Mouse (Mus musculus) hindbrain, embryonic 15.5 days (tissue): Measurements from ENCODE around the gene Ccdc171. TPM values are rescaled to one million over a fixed set of nuclear protein-coding genes. Genes with fewer than 3 reads are reported as not detected.
A peak's percentile ranks its signal among the peaks of the same experiment; 100 is the strongest.
"Not testable (repeated sequence)": the region's sequence is repeated elsewhere in the genome, so short reads cannot be mapped to it uniquely, and the experiment has no call there.

Experiments
- ATAC-seq: fragments of 200-750 bp; cut with Nextera tagmentation; 2 replicates; pipeline ENCODE4 v1.8.0; 2017; ENCODE audit warnings: low read depth, moderate number of reproducible peaks, moderate TSS enrichment; ENCODE audit not compliant: low FRiP score
- H3K27ac ChIP-seq: fragments of 300-500 bp; sonication (generic); replicated peaks from 2 replicates; pipeline ENCODE4 v1.5.1; 2015; ENCODE audit warnings: mild to moderate bottlenecking, inconsistent platforms
- H3K27me3 ChIP-seq: fragments of 300-500 bp; sonication (generic); 2 replicates; pipeline ENCODE4 v1.6.1; 2015; ENCODE audit warnings: control low read depth, inconsistent platforms
- H3K36me3 ChIP-seq: fragments of 300-500 bp; sonication (generic); 2 replicates; pipeline ENCODE4 v1.6.1; 2015; ENCODE audit warnings: control low read depth, inconsistent platforms
- H3K4me1 ChIP-seq: fragments of 300-500 bp; sonication (generic); replicated peaks from 2 replicates; pipeline ENCODE4 v1.6.1; 2015; ENCODE audit warnings: control low read depth, inconsistent platforms
- H3K4me2 ChIP-seq: fragments of 300-500 bp; sonication (generic); 2 replicates; pipeline ENCODE4 v1.6.1; 2015; ENCODE audit warnings: moderate library complexity, mild to moderate bottlenecking, inconsistent platforms
- H3K4me3 ChIP-seq: fragments of 300-500 bp; sonication (generic); 2 replicates; pipeline ENCODE4 v1.5.1; 2015; ENCODE audit warnings: mild to moderate bottlenecking, inconsistent platforms
- H3K9ac ChIP-seq: fragments of 300-500 bp; sonication (generic); 2 replicates; pipeline ENCODE4 v1.6.1; 2015; ENCODE audit warnings: inconsistent platforms
- H3K9me3 ChIP-seq: fragments of 300-500 bp; sonication (generic); 2 replicates; pipeline ENCODE4 v1.6.1; 2016; ENCODE audit warnings: control low read depth, inconsistent platforms
- WGBS: fragments of 180-500 bp; shearing (Covaris S2); methylation state at CpG from one replicate; pipeline ENCODE4 v1.1.7; 2015; 5-methylcytosine and 5-hydroxymethylcytosine counted together
- polyA plus RNA-seq: library from polyadenylated mRNA; unstranded; fragments of >200 nt; fragmentation: Nextera tagmentation; extraction: Ambion mirVana; gene quantifications from 2 replicates; pipeline ENCODE4 v1.2.1, GENCODE M21; 2015

Ccdc171 gene
- polyA plus RNA-seq, 1 experiment from 2014 or later = 4.0 TPM

DNA sequence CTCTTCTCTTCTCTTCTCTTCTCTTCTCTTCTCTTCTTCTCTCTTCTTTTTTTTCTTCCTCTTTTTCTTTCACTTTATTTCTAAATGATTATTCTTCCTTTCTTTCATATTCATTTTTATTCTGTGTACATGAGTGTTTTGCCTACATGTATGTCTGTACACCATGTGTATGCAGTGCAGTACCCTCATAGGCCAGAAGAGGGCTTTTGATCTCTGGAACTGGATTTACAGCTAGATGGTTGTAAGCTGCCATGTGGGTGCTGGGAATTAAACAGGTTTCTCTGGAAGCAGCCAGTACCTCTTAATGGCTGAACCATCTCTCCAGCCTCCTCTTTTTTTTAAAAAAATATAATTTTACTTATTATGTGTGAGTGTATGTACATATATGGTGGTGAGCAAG lies 2.6 kb downstream of the Ccdc171 start:
- no peak overlapping the region for H3K4me3 ChIP-seq
- H3K36me3 ChIP-seq = no peaks in the 10 kb centered on the region
- no peak overlapping the region for H3K27ac ChIP-seq
- H3K27me3 ChIP-seq = no peaks in the 10 kb centered on the region
- no peak for ATAC-seq
- peaks cover 23% of the 10 kb centered on the region for H3K4me1 ChIP-seq
- no peak overlapping the region for H3K9ac ChIP-seq
- H3K9me3 ChIP-seq = no peaks in the 10 kb centered on the region
- no peak overlapping the region for H3K4me2 ChIP-seq

DNA sequence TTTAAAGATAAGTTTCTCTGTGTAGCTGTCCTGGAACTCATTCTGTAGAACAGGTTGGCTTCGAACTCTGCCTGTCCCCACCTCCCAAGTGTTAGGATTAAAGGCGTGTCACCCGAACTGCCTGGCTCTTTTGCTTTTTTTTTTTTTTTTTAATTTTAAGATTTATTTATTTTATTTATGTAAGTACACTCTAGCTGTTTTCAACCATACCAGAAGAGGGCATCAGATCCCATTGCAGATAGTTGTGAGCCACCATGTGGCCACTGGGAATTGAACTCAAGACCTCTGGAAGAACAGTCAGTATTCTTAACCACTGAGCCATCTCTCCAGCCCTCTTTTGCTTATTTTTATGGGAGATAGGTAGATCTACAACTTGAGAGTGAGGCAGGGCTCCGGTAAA lies 4.7 kb downstream of the Ccdc171 start:
- H3K9me3 ChIP-seq, H3K36me3 ChIP-seq, H3K9ac ChIP-seq, H3K27me3 ChIP-seq, H3K27ac ChIP-seq, ATAC-seq, H3K4me2 ChIP-seq, H3K4me3 ChIP-seq: not testable (repeated sequence)
- H3K4me1 ChIP-seq = peaks cover 11% of the 10 kb centered on the region
- WGBS = 90% methylated on average over 4 of the region's 4 CpGs

DNA sequence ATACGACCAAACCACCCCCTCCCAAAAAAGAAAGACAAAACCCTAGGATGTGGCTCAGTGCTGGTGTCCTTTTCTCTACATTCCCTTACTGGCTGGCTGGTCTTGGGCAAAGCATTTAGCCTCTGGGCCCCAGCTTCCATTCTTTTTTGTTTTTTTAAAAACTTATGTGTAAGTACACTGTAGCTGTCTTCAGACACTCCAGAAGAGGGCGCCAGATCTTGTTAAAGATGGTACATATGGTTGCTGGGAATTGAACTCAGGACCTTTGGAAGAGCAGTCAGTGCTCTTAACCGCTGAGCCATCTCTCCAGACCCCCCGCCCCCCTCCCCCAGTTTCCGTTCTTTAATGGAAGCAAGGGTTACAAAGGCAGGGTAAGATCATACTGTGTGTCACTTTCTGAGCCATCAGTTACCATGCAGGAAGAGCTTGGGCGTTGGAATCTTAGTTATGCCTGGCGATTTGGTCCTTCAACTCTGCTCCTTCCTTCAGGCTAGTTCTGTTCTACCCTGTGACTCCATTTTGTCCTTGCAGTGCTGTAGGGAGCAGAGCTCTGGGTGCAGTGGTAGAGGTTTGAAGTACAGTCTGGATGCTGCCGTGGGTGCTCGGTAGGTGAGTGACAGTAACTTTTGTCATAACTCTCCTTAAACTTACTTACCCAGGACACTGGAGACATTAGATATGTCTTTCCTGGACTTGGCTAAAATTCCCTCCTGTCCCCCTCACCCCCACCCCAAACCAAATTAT lies 8.0 kb downstream of the Ccdc171 start:
- H3K9ac ChIP-seq = no peak overlapping the region
- H3K4me1 ChIP-seq = no peaks in the 10 kb centered on the region
- no peak overlapping the region for H3K4me2 ChIP-seq
- ATAC-seq = no peak
- H3K27me3 ChIP-seq = no peaks in the 10 kb centered on the region
- no peaks in the 10 kb centered on the region for H3K9me3 ChIP-seq
- no peak overlapping the region for H3K4me3 ChIP-seq
- H3K27ac ChIP-seq = no peak overlapping the region
- H3K36me3 ChIP-seq = no peaks in the 10 kb centered on the region
- WGBS = 83% methylated on average over 9 of the region's 9 CpGs

DNA sequence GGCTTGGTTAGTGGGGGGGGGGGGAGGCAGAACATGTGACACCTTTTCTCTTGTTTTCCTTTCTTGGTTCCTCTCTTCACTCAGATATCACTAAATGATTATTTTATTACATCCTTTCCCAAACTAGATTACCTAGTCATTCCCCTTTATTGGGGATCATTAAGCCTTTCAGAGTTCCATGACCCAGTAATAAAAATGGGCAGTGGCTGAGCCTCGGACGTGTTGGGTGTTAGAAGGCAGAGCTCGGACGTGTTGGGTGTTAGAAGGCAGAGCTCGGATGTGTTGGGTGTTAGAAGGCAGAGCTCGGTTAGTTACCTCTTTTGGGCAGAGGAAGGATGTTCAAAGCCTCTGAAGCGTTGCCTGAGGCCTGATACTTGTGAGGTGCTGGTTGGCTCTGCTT lies 8.7 kb downstream of the Ccdc171 start:
- no peak for ATAC-seq
- Histone ChIP-seq H3K9ac (no peak overlapping the region), H3K27ac (no peak overlapping the region), H3K36me3 (no peaks in the 10 kb centered on the region), H3K4me3 (no peak overlapping the region), H3K4me1 (no peaks in the 10 kb centered on the region), H3K27me3 (no peaks in the 10 kb centered on the region), H3K4me2 (no peak overlapping the region), H3K9me3 (no peaks in the 10 kb centered on the region)
- 86% methylated on average over 7 of the region's 7 CpGs for WGBS

DNA sequence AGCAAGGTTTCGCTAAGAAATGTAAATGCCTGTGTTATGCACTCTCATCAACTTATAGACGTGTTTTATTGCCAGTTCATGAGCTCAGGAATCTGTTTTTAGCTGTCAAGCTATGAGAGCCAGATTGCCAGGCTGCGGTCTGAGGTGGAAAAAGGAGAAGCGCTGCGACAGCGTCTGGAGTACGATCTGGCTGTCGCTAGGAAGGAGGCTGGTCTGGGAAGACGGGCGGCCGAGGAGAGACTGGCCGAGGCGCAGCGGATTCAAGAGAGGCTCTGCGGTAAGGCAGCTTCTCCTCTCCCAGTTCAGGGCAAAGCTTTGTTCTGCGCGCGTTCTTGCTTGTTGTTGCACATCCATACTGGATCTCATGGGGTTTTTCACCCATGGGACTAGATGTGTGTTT lies 24.2 kb downstream of the Ccdc171 start:
- WGBS = 61% methylated on average over 18 of the region's 18 CpGs
- H3K4me3 ChIP-seq = no peak overlapping the region
- no peak for ATAC-seq

DNA sequence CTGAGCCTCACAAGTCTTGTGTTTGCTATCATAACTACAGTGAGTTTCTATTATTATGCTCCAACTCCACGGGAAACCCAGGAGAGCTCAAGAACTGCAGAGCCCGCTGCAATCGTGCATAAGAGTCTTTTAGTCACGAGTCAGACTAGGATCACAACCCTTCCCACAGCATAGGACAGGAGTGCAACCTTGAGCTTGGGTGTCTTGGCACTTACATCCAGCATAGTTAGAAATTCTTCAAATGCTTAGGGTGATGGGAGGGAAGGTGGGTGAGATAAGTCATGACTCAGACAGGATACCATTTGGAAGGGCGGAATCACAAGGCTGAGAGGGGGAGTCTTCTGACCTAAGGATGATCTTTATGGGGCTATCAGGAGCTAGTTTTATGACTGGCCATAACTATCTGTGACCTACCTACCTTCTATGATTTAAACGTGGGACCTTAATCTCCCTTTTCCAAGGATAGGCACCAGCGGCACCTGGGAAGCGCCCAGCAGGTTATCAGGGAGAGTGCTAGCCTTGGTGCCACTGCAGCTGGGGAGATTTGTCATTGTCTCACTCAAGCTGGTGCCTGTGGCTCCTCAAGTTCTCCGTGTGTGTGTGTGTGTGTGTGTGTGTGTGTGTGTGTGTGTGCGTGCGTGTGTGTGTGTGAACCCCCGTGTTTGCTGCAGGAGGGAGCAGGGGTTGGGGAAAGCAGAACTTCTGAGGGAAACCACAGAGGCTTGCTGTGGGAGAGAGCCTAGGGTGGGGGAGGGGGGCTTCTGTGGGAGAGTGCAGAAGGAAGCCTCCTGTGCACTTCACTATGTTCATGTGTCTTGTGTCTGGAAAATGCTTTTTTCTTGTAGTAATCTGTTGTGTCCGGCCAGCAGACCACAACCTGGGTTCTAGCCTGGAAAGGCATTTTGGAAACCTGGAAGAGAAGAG lies 42.1 kb downstream of the Ccdc171 start:
- WGBS = 33% methylated on average over 13 of the region's 13 CpGs
- Histone ChIP-seq H3K27ac (no peak overlapping the region), H3K27me3 (no peaks in the 10 kb centered on the region), H3K4me1 (no peaks in the 10 kb centered on the region), H3K9ac (no peak overlapping the region), H3K9me3 (no peaks in the 10 kb centered on the region), H3K4me3 (peak overlapping the region; percentile 19), H3K36me3 (no peaks in the 10 kb centered on the region), H3K4me2 (peak overlapping the region; percentile 44)
- peak; percentile 67; the same call in 1 of the 2 replicates for ATAC-seq

More for the DNA sequence above, 24.2 kb downstream of the Ccdc171 start:
- Histone ChIP-seq H3K9ac (no peak overlapping the region), H3K4me1 (no peaks in the 10 kb centered on the region), H3K27me3 (no peaks in the 10 kb centered on the region), H3K9me3 (no peaks in the 10 kb centered on the region), H3K4me2 (peak overlapping the region; percentile 34), H3K36me3 (no peaks in the 10 kb centered on the region), H3K27ac (no peak overlapping the region)

DNA sequence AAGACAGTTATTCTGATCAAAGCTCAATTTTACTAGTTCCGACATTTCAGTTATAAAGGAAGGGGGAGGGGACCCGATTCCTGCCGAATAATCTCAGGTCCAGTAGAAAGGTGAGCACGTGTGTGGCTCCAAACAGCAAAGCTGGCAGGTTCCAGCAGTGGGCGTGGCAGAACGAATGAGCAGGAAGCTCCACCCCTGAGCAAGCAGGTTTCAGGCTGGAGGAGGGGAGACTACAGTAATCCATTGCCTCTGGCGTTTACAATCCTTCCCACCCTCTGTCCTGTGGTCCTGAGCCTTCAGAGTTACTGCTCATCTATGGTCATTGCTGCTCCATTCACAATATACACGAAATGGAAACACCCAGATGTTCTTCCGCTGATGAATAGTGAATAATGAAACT lies 42.8 kb downstream of the Ccdc171 start:
- H3K4me1 ChIP-seq, H3K27ac ChIP-seq, H3K9me3 ChIP-seq, H3K9ac ChIP-seq, H3K36me3 ChIP-seq, H3K27me3 ChIP-seq: not testable (repeated sequence)
- ATAC-seq = peak; percentile 46; the same call in 1 of the 2 replicates
- Histone ChIP-seq H3K4me3 (peak overlapping the region; percentile 19), H3K4me2 (peak overlapping the region; percentile 44)
- 12% methylated on average over 9 of the region's 9 CpGs for WGBS

DNA sequence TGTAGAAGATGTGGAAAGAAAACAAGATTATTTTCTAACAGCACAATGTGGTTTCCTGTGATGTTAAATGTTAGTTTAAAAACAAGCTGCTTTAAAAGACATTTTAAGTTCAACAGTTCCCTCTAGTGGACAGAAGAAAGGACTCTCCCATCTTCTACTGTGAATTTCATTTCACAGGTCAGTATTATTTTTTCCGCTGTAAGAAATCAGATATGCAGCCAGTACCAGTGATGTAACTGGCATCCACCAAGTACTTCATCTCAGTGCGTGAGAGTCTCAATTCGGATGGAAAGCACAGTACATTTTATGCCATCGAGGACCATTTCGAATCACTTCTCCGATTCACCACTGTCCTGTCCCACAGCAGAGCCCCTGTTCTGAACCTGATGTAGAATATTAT lies 45.2 kb downstream of the Ccdc171 start:
- Histone ChIP-seq H3K27me3 (no peaks in the 10 kb centered on the region), H3K9me3 (no peaks in the 10 kb centered on the region), H3K4me3 (no peak overlapping the region), H3K9ac (no peak overlapping the region), H3K4me2 (no peak overlapping the region), H3K4me1 (no peaks in the 10 kb centered on the region), H3K27ac (no peak overlapping the region), H3K36me3 (0 out of 2 replicates have a peak, but pooled peaks cover 2% of the 10 kb centered on the region)
- ATAC-seq = peak; percentile 54; the same call in 1 of the 2 replicates
- WGBS = 64% methylated on average over 6 of the region's 6 CpGs

DNA sequence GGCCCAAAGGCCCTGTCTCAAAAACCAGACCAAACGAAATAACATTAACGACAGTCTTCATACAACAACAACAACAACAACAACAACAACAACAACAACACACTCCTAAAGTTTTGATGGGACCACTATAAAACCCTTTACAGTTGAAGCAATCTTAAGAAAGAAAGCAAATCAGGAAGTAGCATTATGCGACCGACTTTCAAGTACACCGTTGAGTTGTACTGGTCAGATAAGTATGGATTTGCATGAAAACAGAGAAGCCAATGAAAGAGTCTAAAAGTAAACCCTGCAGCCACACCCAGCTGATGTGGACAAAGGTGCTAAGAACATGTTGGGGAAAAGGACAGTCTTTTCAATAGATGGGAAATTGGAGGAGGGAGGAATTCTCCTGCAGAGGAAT lies 45.7 kb downstream of the Ccdc171 start:
- H3K4me3 ChIP-seq = no peak overlapping the region
- no peak overlapping the region for H3K4me2 ChIP-seq
- H3K27ac ChIP-seq = no peak overlapping the region
- H3K4me1 ChIP-seq = no peaks in the 10 kb centered on the region
- H3K36me3 ChIP-seq = 0 out of 2 replicates have a peak, but pooled peaks cover 2% of the 10 kb centered on the region
- no peaks in the 10 kb centered on the region for H3K9me3 ChIP-seq
- WGBS = 92% methylated on average over 5 of the region's 5 CpGs
- no peaks in the 10 kb centered on the region for H3K27me3 ChIP-seq
- ATAC-seq = no peak
- H3K9ac ChIP-seq = no peak overlapping the region

DNA sequence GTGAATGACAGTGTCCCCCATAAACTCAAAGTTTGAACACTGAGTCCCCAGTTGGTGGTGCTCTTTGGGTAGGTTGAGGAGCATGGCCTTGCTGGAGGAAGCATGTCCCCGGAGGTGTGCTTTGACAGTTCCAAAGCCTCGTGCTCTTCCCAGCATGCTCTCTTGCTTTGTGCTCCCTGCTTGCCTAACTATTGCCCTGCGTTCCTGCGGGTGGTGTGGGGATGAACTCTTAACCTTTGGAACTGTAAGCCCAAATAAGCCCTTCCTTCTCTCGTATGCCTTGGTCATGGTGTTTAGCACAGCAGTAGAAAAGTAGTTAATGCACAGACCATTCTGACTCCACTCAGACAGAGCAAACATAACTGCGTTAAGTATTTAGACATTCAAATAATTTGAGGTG lies 47.2 kb downstream of the Ccdc171 start:
- 0 out of 2 replicates have a peak, but pooled peaks cover 2% of the 10 kb centered on the region for H3K36me3 ChIP-seq
- 68% methylated on average over 6 of the region's 6 CpGs for WGBS
- no peak overlapping the region for H3K27ac ChIP-seq
- no peaks in the 10 kb centered on the region for H3K4me1 ChIP-seq
- no peak for ATAC-seq
- no peak overlapping the region for H3K9ac ChIP-seq
- H3K27me3 ChIP-seq = no peaks in the 10 kb centered on the region
- no peak overlapping the region for H3K4me2 ChIP-seq
- H3K4me3 ChIP-seq = no peak overlapping the region
- no peaks in the 10 kb centered on the region for H3K9me3 ChIP-seq

DNA sequence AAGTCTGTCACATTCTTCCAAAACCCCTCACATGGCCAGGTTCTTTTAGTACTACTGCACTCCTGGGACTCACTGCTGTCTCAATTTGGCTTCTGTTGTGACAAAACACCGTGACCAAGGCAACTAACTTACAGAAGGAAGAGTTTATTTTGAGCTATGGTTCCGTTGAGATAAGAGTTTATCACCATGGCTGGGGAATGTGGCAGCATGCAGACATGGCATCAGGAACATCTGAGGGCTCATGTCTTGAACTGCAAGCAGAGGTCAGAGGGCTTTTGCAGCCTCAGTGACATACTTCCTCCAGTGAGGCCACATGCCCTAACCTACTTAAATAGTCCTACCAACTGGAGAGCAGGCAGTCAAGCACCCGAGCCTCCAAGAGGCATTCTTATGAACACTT lies 51.0 kb downstream of the Ccdc171 start:
- H3K9me3 ChIP-seq = no peaks in the 10 kb centered on the region
- H3K4me3 ChIP-seq = no peak overlapping the region
- H3K27me3 ChIP-seq = no peaks in the 10 kb centered on the region
- H3K4me2 ChIP-seq = no peak overlapping the region
- no peak for ATAC-seq
- no peaks in the 10 kb centered on the region for H3K4me1 ChIP-seq
- H3K27ac ChIP-seq = no peak overlapping the region
- no peak overlapping the region for H3K9ac ChIP-seq
- 0 out of 2 replicates have a peak, but pooled peaks cover 2% of the 10 kb centered on the region for H3K36me3 ChIP-seq
- 69% methylated on average over 3 of the region's 3 CpGs for WGBS

DNA sequence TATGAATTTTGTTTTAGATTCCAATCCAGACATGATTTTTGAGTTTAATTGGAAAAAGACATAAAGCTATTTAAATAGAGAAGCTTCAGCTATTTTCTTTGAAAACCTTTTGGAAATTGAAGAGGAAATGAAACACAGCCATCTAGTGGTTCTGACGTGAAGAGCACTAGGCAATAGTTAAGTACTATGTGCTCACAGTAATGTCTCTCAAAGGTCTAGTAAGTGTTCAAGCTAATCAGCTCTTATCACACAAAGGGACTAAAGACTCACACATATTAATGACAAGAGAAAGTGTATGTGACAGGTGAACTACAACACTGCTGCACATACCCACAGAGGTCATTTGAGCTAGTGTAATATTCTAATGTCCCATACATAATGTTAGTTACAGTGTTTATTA lies 54.8 kb downstream of the Ccdc171 start:
- Histone ChIP-seq H3K4me1 (no peaks in the 10 kb centered on the region), H3K4me3 (no peak overlapping the region), H3K27ac (no peak overlapping the region), H3K4me2 (no peak overlapping the region), H3K36me3 (no peaks in the 10 kb centered on the region), H3K9me3 (no peaks in the 10 kb centered on the region), H3K27me3 (no peaks in the 10 kb centered on the region), H3K9ac (no peak overlapping the region)
- ATAC-seq = peak; percentile 77
- WGBS = 12% methylated on average over 1 of the region's 1 CpGs
